Mouse (Mus musculus) spleen, adult 18-20 months (tissue): Measurements from ENCODE around the gene Fbn1.
A peak's percentile ranks its signal among the peaks of the same experiment; 100 is the strongest.

Source experiments
- DNase-seq, 2 experiments: peaks; one replicate each; pipeline ENCODE4 v3.0.0; 2022; ENCODE audit warnings: mixed read lengths in 2 of 2

The Fbn1 gene

GRCm38 (mm10) chr2:125330506-125330905 is 177.3 kb downstream of the Fbn1 start:
- DNase-seq: no peak

DNA sequence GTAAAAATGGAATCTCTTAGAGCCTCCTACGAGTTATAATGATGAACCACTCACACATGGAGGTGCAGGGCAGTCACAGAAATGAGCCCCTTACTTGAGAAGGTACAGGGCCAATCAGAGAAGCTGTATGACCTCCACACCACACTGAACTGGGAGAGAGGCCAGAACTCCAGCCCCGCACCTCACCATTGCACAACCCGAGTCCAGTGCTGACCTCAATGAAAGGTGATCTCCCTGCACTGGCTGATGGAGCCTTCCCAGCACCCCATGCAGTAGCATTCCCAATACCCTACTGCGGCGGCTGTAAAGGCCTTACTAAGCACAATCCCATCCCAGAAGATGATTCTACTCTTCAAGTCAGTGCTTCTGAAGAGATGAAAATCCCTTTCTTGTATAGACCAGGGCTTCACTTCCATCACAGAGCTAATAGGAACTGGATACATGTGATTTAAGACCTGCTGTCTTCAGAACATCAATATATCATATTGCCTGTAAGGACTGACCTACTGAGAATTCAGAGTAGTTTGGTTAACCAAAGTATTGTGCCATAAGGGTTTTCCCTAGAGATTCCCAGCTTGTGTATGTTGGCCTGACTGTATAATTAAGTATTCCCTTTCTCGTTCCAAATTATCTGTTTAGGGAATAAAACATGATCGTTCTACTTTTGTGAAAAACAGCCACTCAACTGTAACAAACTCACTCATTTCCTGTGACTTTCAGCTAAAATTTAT is 182.5 kb downstream of the Fbn1 start:
- no peak for DNase-seq

GRCm38 (mm10) chr2:125324455-125324854 is 183.3 kb downstream of the Fbn1 start:
- DNase-seq: no peak

GRCm38 (mm10) chr2:125323347-125323746 is 184.4 kb downstream of the Fbn1 start:
- no peak for DNase-seq

- DNase-seq: no peak
Measured at GRCm38 (mm10) chr2:125322581-125322980, 185.2 kb downstream of the Fbn1 start.

DNA sequence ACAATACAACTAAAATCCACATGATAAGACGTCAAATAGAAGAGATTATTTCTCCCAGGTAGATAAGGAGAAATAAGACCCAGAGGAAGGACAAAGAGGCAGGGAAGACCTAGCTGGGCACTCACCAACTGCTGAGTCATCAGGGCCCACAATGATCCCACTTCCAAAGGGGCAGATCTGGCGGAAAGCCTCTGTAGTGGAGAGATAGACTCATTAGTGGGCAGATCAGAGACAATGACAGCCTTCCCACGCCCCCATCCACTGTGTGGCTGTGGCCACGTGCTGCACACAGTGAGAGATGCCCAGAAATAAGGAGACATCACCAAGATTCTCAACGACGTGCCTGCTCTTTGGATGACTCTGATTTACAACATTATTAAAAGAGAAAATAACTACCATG is 186.7 kb downstream of the Fbn1 start:
- DNase-seq: no peak

DNA sequence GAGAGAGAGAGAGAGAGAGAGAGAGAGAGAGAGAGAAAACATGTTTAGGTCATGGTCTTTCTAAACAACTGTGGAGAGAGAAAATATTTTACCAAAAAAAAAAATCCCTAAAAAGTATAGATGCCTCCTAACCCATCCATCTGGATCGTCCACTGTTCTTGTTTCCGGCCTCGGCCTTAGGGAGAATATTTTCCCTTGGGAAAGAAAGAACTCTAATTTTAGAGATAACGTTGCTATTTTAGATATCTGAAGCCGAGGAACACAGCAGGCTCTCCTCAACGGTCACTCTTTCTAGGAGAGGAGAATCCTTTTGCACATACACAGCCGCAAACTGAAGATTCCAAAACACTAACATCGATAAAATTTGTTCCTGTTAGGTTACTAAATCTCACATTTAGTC is 188.1 kb downstream of the Fbn1 start:
- DNase-seq: no peak

GRCm38 (mm10) chr2:125318371-125319061 is 189.3 kb downstream of the Fbn1 start:
- DNase-seq: no peak

- DNase-seq: no peak
Measured at GRCm38 (mm10) chr2:125315203-125315602, 192.6 kb downstream of the Fbn1 start.

GRCm38 (mm10) chr2:125314169-125314925 is 193.4 kb downstream of the Fbn1 start:
- DNase-seq: no peak

DNA sequence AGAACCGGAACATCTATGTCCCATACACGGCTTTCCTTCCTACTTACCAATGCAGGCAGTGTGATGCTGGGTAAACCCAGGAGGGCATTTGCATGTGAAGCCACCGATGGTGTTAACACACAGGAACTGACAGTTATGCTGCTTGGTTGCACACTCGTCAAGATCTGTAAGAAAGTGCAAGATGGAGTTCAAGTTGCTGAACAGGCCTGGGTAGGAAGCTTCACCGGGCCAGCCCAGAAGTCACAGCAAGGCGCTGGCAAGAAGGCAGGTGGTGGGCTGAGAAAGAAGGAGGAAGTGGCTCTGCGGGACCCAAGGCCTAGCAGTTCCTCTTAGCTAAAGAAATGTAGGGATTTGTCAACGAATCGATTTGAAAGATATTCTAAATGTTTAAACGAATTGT is 198.1 kb downstream of the Fbn1 start:
- DNase-seq: peak in 1 of 2 experiments; percentile 13

- no peak for DNase-seq
Measured at GRCm38 (mm10) chr2:125305671-125306070, 202.1 kb downstream of the Fbn1 start.

DNA sequence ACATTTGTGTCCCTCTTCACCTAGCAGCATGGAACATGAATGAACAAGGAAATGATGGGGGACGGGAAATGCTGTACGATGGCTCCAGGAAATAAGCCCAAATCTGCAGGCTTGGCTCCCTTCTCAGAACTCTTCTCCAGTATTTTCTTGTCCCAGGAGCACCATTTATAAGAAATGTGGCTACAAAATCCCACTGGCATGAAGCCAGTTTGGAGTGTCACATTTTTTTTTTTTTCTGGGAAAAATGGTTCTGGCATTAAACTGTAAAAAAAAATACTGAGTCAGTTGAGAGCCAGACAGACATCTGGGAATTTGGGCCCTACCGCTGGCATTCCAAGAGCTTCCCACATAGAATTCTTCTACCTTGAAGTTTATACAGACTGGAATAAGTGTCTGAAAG is 203.0 kb downstream of the Fbn1 start:
- no peak for DNase-seq

DNA sequence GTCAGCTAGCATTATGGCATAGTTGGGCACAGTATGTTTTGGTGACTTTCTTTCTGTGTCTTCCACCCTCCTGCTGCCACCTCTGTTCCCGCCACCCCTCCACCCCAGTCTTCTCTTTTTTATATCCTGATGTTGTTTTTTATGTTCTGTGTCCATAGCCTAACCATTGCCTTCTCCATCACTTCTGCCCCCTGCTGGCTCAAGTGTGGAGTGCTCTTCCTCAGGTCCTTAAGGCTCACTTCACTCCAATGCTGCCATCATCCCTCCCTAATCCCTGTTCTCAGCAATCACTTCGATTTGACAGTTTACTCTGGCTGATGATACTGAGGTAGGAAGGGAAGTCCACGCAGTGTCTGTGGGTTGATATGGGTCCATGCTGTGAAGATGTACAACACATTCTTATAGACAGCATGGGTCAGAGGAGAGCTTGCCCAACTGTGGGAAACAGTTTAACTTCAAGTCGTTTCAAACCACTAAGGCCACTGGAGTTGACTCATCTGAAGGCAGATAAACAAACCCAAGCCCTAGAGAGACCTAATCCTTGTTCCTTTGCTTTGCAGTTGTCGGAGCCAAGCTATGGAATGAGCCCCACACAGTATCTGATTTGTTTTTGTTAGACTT is 203.9 kb downstream of the Fbn1 start:
- DNase-seq: no peak

DNA sequence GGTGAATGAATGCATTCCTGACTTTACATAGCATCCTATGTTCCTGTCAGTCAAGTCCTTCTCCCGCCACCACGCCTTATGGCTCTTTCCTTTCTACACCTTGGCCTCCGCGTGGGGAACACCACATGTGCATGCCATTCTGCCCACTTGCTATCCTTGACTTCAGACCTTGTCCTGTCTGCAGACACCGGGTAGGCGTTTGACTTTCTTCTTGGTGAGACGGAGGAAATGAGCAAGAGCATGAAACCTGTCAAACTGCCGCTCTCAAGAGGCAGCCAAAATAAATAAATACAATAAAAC is 205.2 kb downstream of the Fbn1 start:
- no peak for DNase-seq

GRCm38 (mm10) chr2:125301877-125302624 is 205.7 kb downstream of the Fbn1 start:
- no peak for DNase-seq

- no peak for DNase-seq
Measured at GRCm38 (mm10) chr2:125298841-125299240, 209.0 kb downstream of the Fbn1 start.

GRCm38 (mm10) chr2:125295526-125295925 is 212.3 kb downstream of the Fbn1 start:
- no peak for DNase-seq

GRCm38 (mm10) chr2:125293969-125294491 is 213.8 kb downstream of the Fbn1 start:
- DNase-seq: no peak

DNA sequence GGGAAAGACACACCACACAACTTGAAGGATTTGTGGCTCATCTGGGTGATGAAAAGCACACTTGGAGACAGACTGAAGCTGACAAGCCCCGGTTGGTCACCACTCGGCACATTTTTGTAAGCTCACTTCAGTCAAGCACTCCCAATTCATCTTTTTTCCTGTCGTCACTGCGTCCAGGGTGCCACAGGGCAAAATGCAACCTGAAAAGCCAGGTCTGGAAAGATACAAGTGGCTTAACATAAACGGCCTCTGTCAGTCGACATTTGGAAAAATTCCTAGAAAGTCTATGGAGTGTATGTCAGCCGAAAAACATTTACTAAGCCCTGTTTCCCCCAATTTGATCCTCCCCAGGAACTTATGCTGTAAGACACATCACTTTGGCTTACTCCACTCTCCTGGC is 215.2 kb downstream of the Fbn1 start:
- no peak for DNase-seq

DNA sequence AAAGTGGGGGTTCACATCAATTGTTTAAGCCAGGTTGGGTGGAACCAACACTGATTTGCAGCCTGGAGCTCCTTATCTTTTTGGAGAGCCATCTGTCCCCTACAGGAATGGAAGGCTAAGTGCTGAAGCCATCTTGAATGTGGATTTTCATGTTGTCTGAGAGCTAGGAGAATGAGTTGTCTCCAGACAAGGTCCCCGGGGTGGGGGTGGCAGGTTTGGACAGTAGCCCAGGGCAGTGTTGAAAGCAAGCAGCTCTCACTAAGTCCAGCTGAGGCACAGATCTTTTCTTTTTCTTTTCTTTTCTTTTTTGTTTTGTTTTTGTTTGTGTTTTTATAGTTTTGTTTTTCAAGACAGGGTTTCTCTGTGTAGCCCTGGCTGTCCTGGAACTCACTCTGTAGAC is 216.7 kb downstream of the Fbn1 start:
- no peak for DNase-seq

DNA sequence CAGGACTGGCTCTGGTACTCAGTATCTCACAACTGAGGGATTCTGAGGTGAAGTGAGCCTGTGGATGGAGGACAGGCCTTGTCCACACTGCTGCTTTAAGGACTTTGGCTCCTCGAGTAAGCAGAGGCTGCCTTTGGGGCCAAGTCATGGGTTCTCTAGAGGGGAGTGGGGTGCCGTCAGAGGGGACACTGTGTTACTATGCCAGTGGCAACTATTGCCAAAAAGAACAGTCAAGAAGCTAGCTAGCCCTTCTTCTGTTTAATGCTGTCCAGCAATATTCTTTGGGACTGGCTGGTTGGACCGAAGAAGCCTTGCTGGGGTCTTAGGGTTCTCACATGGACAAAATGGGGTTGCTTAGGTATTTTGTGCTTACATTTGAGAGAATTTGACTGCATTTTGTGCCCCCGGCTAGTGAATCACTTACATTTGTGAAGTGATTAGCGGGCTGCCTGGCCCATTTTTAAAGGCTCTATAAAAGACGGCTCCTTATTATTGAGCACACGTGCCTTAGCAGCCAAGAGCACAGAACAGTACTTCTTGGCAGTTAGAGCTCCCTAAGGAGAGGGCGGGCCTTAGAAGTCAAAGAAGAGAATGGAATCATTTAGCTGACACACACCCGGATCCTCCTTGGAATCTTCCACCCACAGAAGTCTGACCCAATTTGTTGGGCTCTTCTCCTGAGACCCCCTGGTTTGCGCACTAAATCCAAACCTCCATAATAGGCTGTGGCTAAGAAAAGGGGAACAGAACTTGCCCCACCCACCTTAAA is 217.4 kb downstream of the Fbn1 start:
- no peak for DNase-seq
